Mouse (Mus musculus): Measurements from ENCODE around the gene Actn3. TPM values are rescaled to one million over a fixed set of nuclear protein-coding genes. Genes with fewer than 3 reads are reported as not detected.

The Actn3 gene
- polyA plus RNA-seq, 1 experiment: 0.32 TPM

GRCm38 (mm10) chr19:4837049-4837448 is 40.7 kb downstream of the Actn3 start:
- H3K27ac ChIP-seq (ENCODE audit: insufficient read depth, low read length): no peak overlapping the region
- peaks cover 3% of the 10 kb centered on the region; the same call in 1 of the 2 replicates for H3K4me1 ChIP-seq (ENCODE audit: control insufficient read depth, insufficient read depth, insufficient read length)
- no peak overlapping the region for H3K4me3 ChIP-seq (ENCODE audit: extremely low read depth, insufficient read depth, insufficient read length)
- WGBS: 95% methylated on average over 6 of the region's 6 CpGs
- no peaks in the 10 kb centered on the region for H3K36me3 ChIP-seq (ENCODE audit: control insufficient read depth, insufficient read depth, low read length)
- no peaks in the 10 kb centered on the region for H3K27me3 ChIP-seq (ENCODE audit: control insufficient read depth, insufficient read depth, low read length)
- no peak for DNase-seq (ENCODE audit: low read depth in 1 of 2, low spot score in 2 of 2)
- TF ChIP-seq POLR2A (IDR thresholded peaks at IDR 0.05; ENCODE audit: low read depth, low read length) (no peak), CTCF (IDR thresholded peaks at IDR 0.05; ENCODE audit: extremely low read depth, insufficient read depth, insufficient read length, insufficient replicate concordance) (no peak)

GRCm38 (mm10) chr19:4836096-4836495 is 41.6 kb downstream of the Actn3 start:
- Histone ChIP-seq H3K27me3 (ENCODE audit: control insufficient read depth, insufficient read depth, low read length) (no peaks in the 10 kb centered on the region), H3K36me3 (ENCODE audit: control insufficient read depth, insufficient read depth, low read length) (no peaks in the 10 kb centered on the region), H3K27ac (ENCODE audit: insufficient read depth, low read length) (no peak overlapping the region), H3K4me1 (ENCODE audit: control insufficient read depth, insufficient read depth, insufficient read length) (peaks cover 3% of the 10 kb centered on the region; the same call in 1 of the 2 replicates), H3K4me3 (ENCODE audit: extremely low read depth, insufficient read depth, insufficient read length) (no peak overlapping the region)
- DNase-seq (ENCODE audit: low read depth in 1 of 2, low spot score in 2 of 2): no peak
- TF ChIP-seq POLR2A (IDR thresholded peaks at IDR 0.05; ENCODE audit: low read depth, low read length): no peak
- TF ChIP-seq CTCF (IDR thresholded peaks at IDR 0.05; ENCODE audit: extremely low read depth, insufficient read depth, insufficient read length, insufficient replicate concordance): no peak
- WGBS: 88% methylated on average over 2 of the region's 2 CpGs

- Histone ChIP-seq H3K36me3 (ENCODE audit: control insufficient read depth, insufficient read depth, low read length) (0 out of 2 replicates have a peak, but pooled peaks cover 2% of the 10 kb centered on the region), H3K27me3 (ENCODE audit: control insufficient read depth, insufficient read depth, low read length) (no peaks in the 10 kb centered on the region), H3K27ac (ENCODE audit: insufficient read depth, low read length) (no peak overlapping the region), H3K4me1 (ENCODE audit: control insufficient read depth, insufficient read depth, insufficient read length) (peaks cover 3% of the 10 kb centered on the region; the same call in 1 of the 2 replicates), H3K4me3 (ENCODE audit: extremely low read depth, insufficient read depth, insufficient read length) (no peak overlapping the region)
- DNase-seq (ENCODE audit: low read depth in 1 of 2, low spot score in 2 of 2): no peak
- WGBS: 92% methylated on average over 8 of the region's 8 CpGs
- TF ChIP-seq CTCF (IDR thresholded peaks at IDR 0.05; ENCODE audit: extremely low read depth, insufficient read depth, insufficient read length, insufficient replicate concordance): no peak
- no peak for TF ChIP-seq POLR2A (IDR thresholded peaks at IDR 0.05; ENCODE audit: low read depth, low read length)
These were observed 43.7 kb downstream of the Actn3 start for GRCm38 (mm10) chr19:4833977-4834376.

- TF ChIP-seq POLR2A (IDR thresholded peaks at IDR 0.05; ENCODE audit: low read depth, low read length) (no peak), CTCF (IDR thresholded peaks at IDR 0.05; ENCODE audit: extremely low read depth, insufficient read depth, insufficient read length, insufficient replicate concordance) (no peak)
- Histone ChIP-seq H3K4me1 (ENCODE audit: control insufficient read depth, insufficient read depth, insufficient read length) (no peaks in the 10 kb centered on the region), H3K27ac (ENCODE audit: insufficient read depth, low read length) (no peak overlapping the region), H3K36me3 (ENCODE audit: control insufficient read depth, insufficient read depth, low read length) (0 out of 2 replicates have a peak, but pooled peaks cover 3% of the 10 kb centered on the region), H3K27me3 (ENCODE audit: control insufficient read depth, insufficient read depth, low read length) (no peaks in the 10 kb centered on the region), H3K4me3 (ENCODE audit: extremely low read depth, insufficient read depth, insufficient read length) (no peak overlapping the region)
- 93% methylated on average over 7 of the region's 7 CpGs for WGBS
- DNase-seq (ENCODE audit: low read depth in 1 of 2, low spot score in 2 of 2): no peak
These were observed 48.6 kb downstream of the Actn3 start for GRCm38 (mm10) chr19:4829156-4829555.

GRCm38 (mm10) chr19:4828444-4829114 is 49.1 kb downstream of the Actn3 start:
- Histone ChIP-seq H3K4me3 (ENCODE audit: extremely low read depth, insufficient read depth, insufficient read length) (no peak overlapping the region), H3K36me3 (ENCODE audit: control insufficient read depth, insufficient read depth, low read length) (0 out of 2 replicates have a peak, but pooled peaks cover 3% of the 10 kb centered on the region), H3K27me3 (ENCODE audit: control insufficient read depth, insufficient read depth, low read length) (no peaks in the 10 kb centered on the region), H3K4me1 (ENCODE audit: control insufficient read depth, insufficient read depth, insufficient read length) (no peaks in the 10 kb centered on the region), H3K27ac (ENCODE audit: insufficient read depth, low read length) (no peak overlapping the region)
- 90% methylated on average over 16 of the region's 16 CpGs for WGBS
- no peak for DNase-seq (ENCODE audit: low read depth in 1 of 2, low spot score in 2 of 2)
- TF ChIP-seq POLR2A (IDR thresholded peaks at IDR 0.05; ENCODE audit: low read depth, low read length) (no peak), CTCF (IDR thresholded peaks at IDR 0.05; ENCODE audit: extremely low read depth, insufficient read depth, insufficient read length, insufficient replicate concordance) (no peak)

GRCm38 (mm10) chr19:4820678-4821303 is 56.9 kb downstream of the Actn3 start:
- Histone ChIP-seq H3K4me3 (ENCODE audit: extremely low read depth, insufficient read depth, insufficient read length) (no peak overlapping the region), H3K27me3 (ENCODE audit: control insufficient read depth, insufficient read depth, low read length) (no peaks in the 10 kb centered on the region), H3K36me3 (ENCODE audit: control insufficient read depth, insufficient read depth, low read length) (0 out of 2 replicates have a peak, but pooled peaks cover 1% of the 10 kb centered on the region), H3K27ac (ENCODE audit: insufficient read depth, low read length) (no peak overlapping the region), H3K4me1 (ENCODE audit: control insufficient read depth, insufficient read depth, insufficient read length) (no peaks in the 10 kb centered on the region)
- whole genome bisulfite sequencing: 79% methylated on average over 5 of the region's 5 CpGs
- TF ChIP-seq POLR2A (IDR thresholded peaks at IDR 0.05; ENCODE audit: low read depth, low read length): no peak
- TF ChIP-seq CTCF (IDR thresholded peaks at IDR 0.05; ENCODE audit: extremely low read depth, insufficient read depth, insufficient read length, insufficient replicate concordance): no peak
- DNase-seq (ENCODE audit: low read depth in 1 of 2, low spot score in 2 of 2): no peak
